Mouse (Mus musculus) lung, adult 18-20 months (tissue): Measurements from ENCODE around the gene Bsph1.
"Not testable (repeated sequence)": the region's sequence is repeated elsewhere in the genome, so short reads cannot be mapped to it uniquely, and the experiment has no call there.

Source experiments
- DNase-seq, 2 experiments: peaks; one replicate each; pipeline ENCODE4 v3.0.0; 2022; ENCODE audit warnings: mixed read lengths in 2 of 2

Gene Bsph1

DNA sequence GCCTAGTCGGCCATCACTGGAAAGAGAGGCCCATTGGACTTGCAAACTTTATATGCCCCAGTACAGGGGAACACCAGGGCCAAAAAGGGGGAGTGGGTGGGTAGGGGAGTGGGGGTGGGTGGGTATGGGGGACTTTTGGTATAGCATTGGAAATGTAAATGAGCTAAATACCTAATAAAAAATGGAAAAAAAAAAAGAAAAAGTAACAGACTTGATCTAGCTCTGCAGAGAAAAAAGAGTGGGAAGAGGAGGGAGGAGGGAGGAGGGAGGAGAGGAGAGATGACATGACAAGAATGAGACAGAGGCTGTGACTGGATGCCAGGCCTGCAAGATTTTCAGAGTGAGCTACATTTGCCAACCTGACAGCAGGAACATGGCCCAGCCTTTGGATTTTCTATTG, at the start of gene Bsph1:
Gene Bsph1 (plus strand): TSS at position 301 of the 400 bp plus-strand sequence.
- DNase-seq, result not testable (repeated sequence)

DNA sequence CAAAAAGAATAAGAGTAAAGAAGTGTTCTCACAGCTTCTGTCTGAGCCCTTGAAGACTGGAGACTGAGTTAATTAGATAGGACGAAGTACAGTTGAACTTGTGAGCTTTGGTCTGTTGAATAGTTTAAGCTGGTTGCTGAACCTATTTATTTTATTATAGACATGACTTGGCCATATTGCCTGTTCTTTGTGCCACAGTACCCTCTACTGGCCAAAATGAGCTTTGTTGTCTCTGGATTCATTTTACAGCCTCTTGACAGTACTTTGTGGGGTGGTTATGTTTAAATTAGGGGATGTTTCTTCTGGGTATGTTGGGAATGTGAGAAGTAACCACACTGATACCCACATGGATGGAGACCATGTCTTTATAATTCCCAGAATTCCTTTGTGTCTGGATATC, 60.9 kb downstream of the Bsph1 start:
- peak in 1 of 2 experiments; percentile 2 for DNase-seq
